Mouse (Mus musculus): ENCODE data around the gene Gm12216.
"Not testable (repeated sequence)": the region's sequence is repeated elsewhere in the genome, so short reads cannot be mapped to it uniquely, and the experiment has no call there.

The Gm12216 gene

GRCm38 (mm10) chr11:53858761-53859580 is at the start of gene Gm12216:
Gene Gm12216, minus strand, starts transcription at chr11:53859256.
- peak; percentile 66 for DNase-seq

DNA sequence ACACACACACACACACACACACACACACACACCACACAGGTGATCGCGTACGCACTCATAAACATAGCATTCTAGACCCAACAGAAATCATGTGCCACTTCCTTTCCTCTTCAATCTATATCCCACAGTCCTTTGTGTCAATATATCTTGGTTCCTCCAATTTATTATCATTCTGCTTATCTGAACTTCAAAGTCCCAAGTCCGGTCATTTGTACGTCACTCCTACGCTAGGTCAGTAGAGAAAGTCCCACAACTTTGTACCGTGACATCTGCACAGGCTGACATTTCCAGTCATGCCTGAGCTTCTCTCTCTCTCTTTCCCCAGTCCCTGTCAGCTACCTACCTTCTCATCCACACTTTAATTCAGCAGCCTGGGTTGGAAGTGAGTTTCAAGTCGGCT is 49.6 kb upstream of the Gm12216 start:
- no peak for DNase-seq

DNA sequence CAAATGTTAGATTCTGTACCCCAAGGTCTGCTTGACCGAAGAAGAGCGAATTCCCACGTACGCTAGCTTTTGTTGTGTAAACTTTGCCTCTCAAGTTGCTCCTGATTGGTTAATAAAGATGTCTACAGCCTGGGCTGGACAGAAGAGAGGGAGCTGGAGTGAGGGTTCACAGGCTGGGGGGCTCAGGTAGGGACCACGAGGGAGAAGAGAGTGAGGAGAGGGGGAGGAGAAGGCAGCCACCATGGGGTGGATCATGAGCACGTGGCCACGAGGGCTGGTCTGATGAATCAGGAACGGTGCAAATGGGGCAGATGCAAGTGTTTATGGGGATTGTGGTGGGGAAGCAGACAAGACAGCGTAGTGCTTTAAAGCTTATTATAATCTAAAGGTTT is 45.5 kb upstream of the Gm12216 start:
- no peak for DNase-seq

DNA sequence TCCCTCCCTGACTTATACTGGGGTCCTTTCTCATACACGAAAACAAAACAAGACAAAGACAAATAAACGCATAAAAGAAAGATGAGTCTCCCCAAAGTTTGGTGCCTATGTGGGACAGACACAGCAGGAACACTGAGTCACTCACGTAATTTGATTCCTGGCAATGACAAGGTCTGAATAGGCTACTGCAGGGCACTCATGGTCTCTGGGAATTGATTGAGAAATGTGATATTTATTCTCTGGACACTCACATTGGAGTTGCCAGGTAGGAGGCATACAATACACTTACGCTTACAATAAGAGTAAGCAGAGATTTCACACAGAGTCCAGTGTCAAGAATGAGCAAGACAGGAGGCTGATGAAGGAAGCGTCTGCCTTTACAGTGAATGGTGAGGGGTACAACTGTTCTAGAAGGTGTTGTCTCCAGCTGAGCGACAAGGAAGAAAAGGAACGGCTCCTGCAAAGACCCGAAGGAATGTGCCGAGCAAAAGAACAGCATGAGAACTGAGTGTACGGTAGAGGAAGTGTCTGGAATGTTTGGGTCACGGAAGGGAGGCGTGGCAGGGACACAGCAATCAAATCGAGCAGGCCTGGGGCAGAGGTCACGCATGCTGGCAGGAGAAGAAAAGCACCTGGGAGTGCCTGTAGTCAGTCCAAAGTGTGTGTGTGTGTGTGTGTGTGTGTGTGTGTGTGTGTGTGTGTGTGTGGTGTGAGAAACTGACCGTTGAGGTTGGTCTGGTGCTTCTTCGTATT is 44.9 kb upstream of the Gm12216 start:
- DNase-seq: peak; percentile 88

GRCm38 (mm10) chr11:53902741-53903140 is 43.7 kb upstream of the Gm12216 start:
- no peak for DNase-seq

- no peak for DNase-seq
Observed at GRCm38 (mm10) chr11:53900991-53901390, 41.9 kb upstream of the Gm12216 start.

DNA sequence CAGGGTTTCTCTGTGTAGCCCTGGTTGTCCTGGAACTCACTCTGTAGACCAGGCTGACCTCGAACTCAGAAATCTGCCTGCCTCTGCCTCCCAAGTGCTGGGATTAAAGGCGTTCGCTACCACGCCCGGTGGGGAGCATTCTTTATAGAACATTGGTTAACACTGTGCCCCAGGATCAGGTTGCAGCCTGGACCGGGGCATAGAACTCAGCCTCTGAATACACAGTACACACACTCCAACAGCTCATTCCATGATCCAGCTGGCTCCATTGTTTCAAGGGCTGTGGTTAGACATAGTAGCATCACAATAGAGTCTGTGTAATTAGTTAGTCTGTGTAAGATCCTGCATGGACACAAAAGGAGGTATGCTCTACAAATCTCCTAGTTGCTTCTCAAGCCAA is 40.9 kb upstream of the Gm12216 start:
- no peak for DNase-seq

DNA sequence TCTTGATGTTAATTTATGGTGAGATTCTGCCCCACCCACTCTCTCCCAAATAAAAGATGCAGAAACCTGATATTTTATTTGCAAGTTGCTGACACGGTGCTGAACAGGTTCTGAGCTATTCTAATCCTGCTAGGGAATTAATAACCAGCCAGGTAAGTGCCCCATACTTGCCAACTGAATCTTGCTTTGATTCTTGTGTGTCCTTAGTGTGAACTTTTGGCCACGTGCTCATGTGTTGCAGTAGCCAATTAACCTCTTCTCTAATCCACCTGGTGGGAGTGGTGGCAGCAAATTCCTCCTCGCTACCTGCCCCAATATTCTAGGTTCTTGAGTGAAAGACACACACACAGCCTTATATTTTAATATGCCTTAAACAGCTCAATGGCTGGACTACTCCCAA is 39.9 kb upstream of the Gm12216 start:
- DNase-seq: no peak

DNA sequence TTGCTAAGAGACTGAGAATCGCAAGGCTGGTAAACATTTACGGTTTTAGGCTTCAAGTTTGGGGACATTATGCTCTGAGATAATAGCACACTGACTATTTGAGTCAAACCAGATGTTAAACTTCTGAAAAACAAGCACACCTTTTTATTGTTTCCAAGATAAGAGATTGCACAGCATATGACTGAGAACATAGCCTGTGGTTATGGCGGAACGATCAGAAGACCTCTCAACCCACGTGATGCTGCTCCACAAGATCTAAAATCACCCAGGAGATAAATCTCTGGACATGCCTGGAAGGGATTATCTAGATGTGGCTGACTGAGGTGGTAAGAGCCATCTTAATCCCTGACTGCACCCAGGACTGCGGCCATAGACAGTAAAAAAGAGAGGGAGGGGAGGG is 37.9 kb upstream of the Gm12216 start:
- no peak for DNase-seq

DNA sequence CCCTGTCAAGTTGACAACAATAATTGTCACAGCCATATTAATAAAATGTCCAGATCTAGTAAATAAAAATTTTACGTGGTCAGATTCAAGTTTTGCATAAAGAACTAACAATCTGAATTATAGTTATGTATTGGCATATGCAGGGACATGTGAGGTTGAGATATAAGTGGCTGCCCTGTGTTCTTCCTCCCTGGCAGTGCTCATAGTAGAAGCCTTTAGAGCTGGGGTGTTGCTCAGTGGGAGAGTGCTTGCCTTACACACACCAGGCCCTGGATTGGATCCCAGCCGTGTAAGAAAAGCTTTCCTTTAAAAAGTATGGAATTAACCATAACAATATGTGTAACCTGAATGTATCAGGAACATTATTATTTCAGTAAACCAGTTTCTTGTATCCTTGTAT is 34.4 kb upstream of the Gm12216 start:
- no peak for DNase-seq

GRCm38 (mm10) chr11:53892716-53893416 is 33.8 kb upstream of the Gm12216 start:
- DNase-seq: peak; percentile 44

GRCm38 (mm10) chr11:53891505-53892451 is 32.7 kb upstream of the Gm12216 start, which contains the start of gene Slc22a5:
Gene Slc22a5, minus strand, starts transcription at chr11:53891660.
- DNase-seq: peak; percentile 100

DNA sequence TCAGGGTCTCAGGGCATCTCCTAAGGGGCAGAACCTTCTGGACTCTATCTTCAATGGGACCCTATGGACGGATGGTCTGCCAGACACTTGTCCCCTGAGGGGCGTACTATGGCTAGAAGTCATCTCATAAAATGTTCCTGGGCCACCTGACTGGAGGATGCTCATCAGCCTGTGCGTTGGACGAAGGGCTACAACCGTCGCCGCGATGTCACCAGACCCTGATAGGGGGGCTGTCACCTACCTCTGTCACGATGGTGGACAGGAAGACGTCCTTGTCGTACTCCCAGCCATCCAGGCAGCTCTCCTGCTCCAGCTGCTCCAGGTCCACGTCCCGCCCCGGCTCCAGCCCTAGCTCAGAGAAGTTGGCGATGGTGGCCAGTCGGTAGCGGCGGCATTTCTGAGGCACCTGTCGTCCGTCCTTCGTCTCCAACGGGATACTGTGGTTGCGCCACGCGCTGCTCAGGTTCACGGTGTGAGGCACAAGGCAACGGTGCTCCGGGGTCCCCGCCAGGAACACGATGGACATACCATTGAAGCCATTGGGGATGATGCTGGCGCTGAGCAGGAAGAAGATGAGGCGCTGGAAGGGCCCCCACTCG is 31.9 kb upstream of the Gm12216 start:
- DNase-seq: no peak

- no peak for DNase-seq
Observed at GRCm38 (mm10) chr11:53890225-53890624, 31.2 kb upstream of the Gm12216 start.

GRCm38 (mm10) chr11:53889091-53889645 is 30.1 kb upstream of the Gm12216 start:
- DNase-seq: no peak

DNA sequence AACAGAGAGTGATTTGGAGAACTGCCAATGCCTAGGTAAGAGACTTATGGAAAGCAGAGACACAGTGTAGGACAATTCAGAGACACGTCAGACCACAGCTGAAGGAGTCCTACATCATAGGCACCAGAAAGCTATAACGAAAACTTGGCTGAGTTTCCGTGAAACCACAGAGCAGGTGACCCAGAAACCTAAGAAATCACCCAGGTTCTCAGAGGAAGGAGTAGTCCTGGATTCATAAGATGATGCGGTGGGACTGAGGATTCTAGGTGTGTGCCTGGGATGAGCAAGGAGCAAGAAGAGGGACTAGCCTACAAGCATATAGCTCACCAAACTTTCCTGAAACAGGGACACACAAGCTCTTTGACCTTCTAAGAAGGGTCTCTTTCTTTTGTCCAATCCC is 29.2 kb upstream of the Gm12216 start:
- DNase-seq: no peak

DNA sequence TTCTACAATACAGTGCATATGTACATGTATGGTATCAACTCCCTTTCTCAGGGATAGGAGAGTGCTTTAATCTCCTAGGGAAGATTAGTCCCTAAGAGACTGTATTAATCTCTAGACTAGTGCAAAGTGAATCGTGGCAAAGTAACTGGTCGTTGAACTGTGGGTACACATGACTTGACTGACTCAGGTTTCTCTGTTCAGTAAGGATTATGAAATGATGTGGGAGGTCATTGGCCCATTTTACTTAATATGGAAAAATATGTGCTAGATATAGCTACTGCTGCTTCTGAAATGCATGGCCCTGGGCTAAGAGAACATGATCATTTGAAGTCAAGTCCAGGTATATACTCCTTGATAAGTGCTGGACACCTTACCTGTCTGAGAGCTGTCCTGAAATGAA is 24.2 kb upstream of the Gm12216 start:
- DNase-seq: no peak

- DNase-seq: not testable (repeated sequence)
Observed at GRCm38 (mm10) chr11:53878096-53878495, 19.0 kb upstream of the Gm12216 start.

- DNase-seq: no peak
Observed at GRCm38 (mm10) chr11:53876488-53876887, 17.4 kb upstream of the Gm12216 start.

DNA sequence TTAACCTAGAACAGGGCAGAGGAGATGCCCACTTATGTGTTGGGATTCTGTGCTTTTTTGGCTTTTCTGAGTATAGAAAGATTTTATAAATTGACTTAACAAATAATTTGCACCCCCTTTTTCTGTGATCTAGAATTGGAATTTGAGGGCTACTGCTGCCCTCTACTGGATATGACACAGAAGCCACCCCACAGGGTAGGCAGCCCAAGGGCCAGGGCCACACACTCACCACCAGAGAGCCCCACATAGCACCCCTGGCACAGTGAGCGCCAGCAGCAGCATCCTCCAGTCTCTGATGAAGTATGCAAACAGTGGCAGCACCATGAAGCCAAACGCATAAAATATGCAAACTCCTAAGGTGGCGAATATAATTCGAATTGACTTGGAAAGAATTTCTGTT is 15.7 kb upstream of the Gm12216 start:
- no peak for DNase-seq

GRCm38 (mm10) chr11:53873909-53874704 is 15.1 kb upstream of the Gm12216 start:
- DNase-seq: not testable (repeated sequence)
